Mouse (Mus musculus): ENCODE results near the gene Mrpl33. TPM values are rescaled to one million over a fixed set of nuclear protein-coding genes. Genes with fewer than 3 reads are reported as not detected.
A peak's percentile ranks its signal among the peaks of the same experiment; 100 is the strongest.

Gene Mrpl33
- total and polyA plus RNA-seq, 2 experiments from 2014 or later: 82.5 to 293 TPM

DNA sequence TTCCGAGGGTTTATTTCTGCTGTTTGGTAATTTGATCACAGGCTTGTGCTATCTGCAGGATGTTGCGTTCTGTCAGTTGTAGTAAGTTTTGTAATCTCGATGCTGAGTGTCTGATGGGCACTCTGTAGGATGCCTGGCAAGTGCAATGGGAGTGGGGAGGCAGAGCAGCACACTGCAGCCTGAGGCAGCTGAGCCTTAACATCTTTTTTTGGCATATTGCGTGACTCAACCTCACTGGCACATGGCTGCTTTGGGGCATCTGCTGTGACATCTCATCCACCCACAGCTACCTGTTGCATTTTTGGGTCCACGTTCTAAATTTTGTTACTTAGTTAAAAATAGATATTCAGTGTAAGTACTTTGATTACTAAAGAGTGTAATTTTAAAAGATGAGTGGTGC is 108.2 kb downstream of the Mrpl33 start:
- Histone ChIP-seq H3K9ac (replicated peaks; ENCODE audit: low read length) (no peak overlapping the region), H3K9me3 (ENCODE audit: low read length) (no peaks in the 10 kb centered on the region), H3K36me3 (ENCODE audit: insufficient read depth, low read length) (no peaks in the 10 kb centered on the region; the same call in 1 of the 2 replicates), H3K4me3 (ENCODE audit: low read length) (no peak overlapping the region), H3K4me1 (ENCODE audit: insufficient read depth, low read length) (no peaks in the 10 kb centered on the region), H3K27me3 (ENCODE audit: insufficient read depth, low read length) (no peaks in the 10 kb centered on the region), H3K27ac (no peak overlapping the region), H3K4me2 (ENCODE audit: low read depth, low read length) (no peak overlapping the region)
- no peak for ATAC-seq
- no peak for DNase-seq (ENCODE audit: low spot score)
- TF ChIP-seq CTCF (IDR thresholded peaks at IDR 0.05; ENCODE audit: low read depth): no peak
- WGBS: 89% methylated on average over 5 of the region's 5 CpGs

- H3K4me2 ChIP-seq (ENCODE audit: low read depth, low read length): no peak overlapping the region
- H3K36me3 ChIP-seq (ENCODE audit: insufficient read depth, low read length): no peaks in the 10 kb centered on the region; the same call in 1 of the 2 replicates
- WGBS: 87% methylated on average over 4 of the region's 4 CpGs
- no peak for TF ChIP-seq CTCF (IDR thresholded peaks at IDR 0.05; ENCODE audit: low read depth)
- no peak overlapping the region for H3K9ac ChIP-seq (replicated peaks; ENCODE audit: low read length)
- H3K4me1 ChIP-seq (ENCODE audit: insufficient read depth, low read length): no peaks in the 10 kb centered on the region
- H3K9me3 ChIP-seq (ENCODE audit: low read length): no peaks in the 10 kb centered on the region
- no peak overlapping the region for H3K27ac ChIP-seq
- ATAC-seq (no peak), DNase-seq (ENCODE audit: low spot score) (no peak)
- no peaks in the 10 kb centered on the region for H3K27me3 ChIP-seq (ENCODE audit: insufficient read depth, low read length)
- H3K4me3 ChIP-seq (ENCODE audit: low read length): no peak overlapping the region
These were observed 110.1 kb downstream of the Mrpl33 start for GRCm38 (mm10) chr5:31706826-31707225.

DNA sequence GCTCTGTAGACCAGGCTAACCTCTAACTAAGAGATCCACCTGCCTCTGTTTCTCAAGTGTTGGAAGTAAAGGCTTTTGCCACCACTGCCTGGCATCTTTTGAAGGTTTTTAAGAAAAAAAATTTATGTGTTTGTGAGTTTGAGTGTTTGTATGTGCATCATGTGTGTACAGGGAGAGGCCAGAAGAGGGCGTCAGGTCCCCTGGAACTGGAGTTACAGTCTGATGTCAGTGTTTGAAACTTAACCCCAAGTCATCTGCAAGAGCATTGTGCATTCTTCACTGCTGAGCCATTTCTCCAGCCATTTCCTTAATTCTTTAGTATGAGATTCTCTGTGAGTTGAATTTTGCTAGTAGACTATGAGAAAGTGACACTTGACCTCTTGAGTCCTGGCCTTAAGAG is 112.7 kb downstream of the Mrpl33 start:
- Histone ChIP-seq H3K4me2 (ENCODE audit: low read depth, low read length) (no peak overlapping the region), H3K4me3 (ENCODE audit: low read length) (no peak overlapping the region), H3K27me3 (ENCODE audit: insufficient read depth, low read length) (no peaks in the 10 kb centered on the region), H3K9me3 (ENCODE audit: low read length) (no peaks in the 10 kb centered on the region), H3K36me3 (ENCODE audit: insufficient read depth, low read length) (no peaks in the 10 kb centered on the region), H3K9ac (replicated peaks; ENCODE audit: low read length) (no peak overlapping the region), H3K27ac (no peak overlapping the region), H3K4me1 (ENCODE audit: insufficient read depth, low read length) (no peaks in the 10 kb centered on the region)
- TF ChIP-seq CTCF (IDR thresholded peaks at IDR 0.05; ENCODE audit: low read depth): peak; percentile 18
- no peak for DNase-seq (ENCODE audit: low spot score)
- no peak for ATAC-seq
- WGBS: 70% methylated on average over 1 of the region's 1 CpGs

- H3K4me1 ChIP-seq (ENCODE audit: insufficient read depth, low read length): no peaks in the 10 kb centered on the region
- H3K9ac ChIP-seq (replicated peaks; ENCODE audit: low read length): no peak overlapping the region
- TF ChIP-seq CTCF (IDR thresholded peaks at IDR 0.05; ENCODE audit: low read depth): no peak
- no peak overlapping the region for H3K27ac ChIP-seq
- ATAC-seq (no peak), DNase-seq (ENCODE audit: low spot score) (no peak)
- no peak overlapping the region for H3K4me3 ChIP-seq (ENCODE audit: low read length)
- H3K9me3 ChIP-seq (ENCODE audit: low read length): no peaks in the 10 kb centered on the region
- no peak overlapping the region for H3K4me2 ChIP-seq (ENCODE audit: low read depth, low read length)
- 90% methylated on average over 2 of the region's 2 CpGs for WGBS
- no peaks in the 10 kb centered on the region for H3K27me3 ChIP-seq (ENCODE audit: insufficient read depth, low read length)
- no peaks in the 10 kb centered on the region for H3K36me3 ChIP-seq (ENCODE audit: insufficient read depth, low read length)
These were observed 116.6 kb downstream of the Mrpl33 start for GRCm38 (mm10) chr5:31713280-31713711.

- 78% methylated on average over 5 of the region's 5 CpGs for WGBS
- no peaks in the 10 kb centered on the region for H3K27me3 ChIP-seq (ENCODE audit: insufficient read depth, low read length)
- H3K4me2 ChIP-seq (ENCODE audit: low read depth, low read length): no peak overlapping the region
- ATAC-seq (no peak), DNase-seq (ENCODE audit: low spot score) (no peak)
- H3K9ac ChIP-seq (replicated peaks; ENCODE audit: low read length): no peak overlapping the region
- no peak overlapping the region for H3K4me3 ChIP-seq (ENCODE audit: low read length)
- TF ChIP-seq CTCF (IDR thresholded peaks at IDR 0.05; ENCODE audit: low read depth): no peak
- no peaks in the 10 kb centered on the region for H3K4me1 ChIP-seq (ENCODE audit: insufficient read depth, low read length)
- H3K9me3 ChIP-seq (ENCODE audit: low read length): no peaks in the 10 kb centered on the region
- no peaks in the 10 kb centered on the region for H3K36me3 ChIP-seq (ENCODE audit: insufficient read depth, low read length)
- H3K27ac ChIP-seq: no peak overlapping the region
These were observed 117.1 kb downstream of the Mrpl33 start for GRCm38 (mm10) chr5:31713841-31714264.

Small RNA genes lying within 50 kb of the gene (microRNA-seq; reads per million reads assigned to microRNA genes)
- gene Mir3473e: 0 reads per million in 2 experiments

Other genes with a start within 250 kb of the Mrpl33 start
- 55.0 and 61.8 TPM in 2 replicates for gene Zfp512, start 144.5 kb upstream of the Mrpl33 start, total RNA-seq (2014; rRNA removed)
- 70.9 and 73.9 TPM in 2 replicates for gene Zfp512, start 144.5 kb upstream of the Mrpl33 start, polyA plus RNA-seq (2015; fragmentation: Nextera tagmentation; extraction: Ambion mirVana)
- gene 4930548H24Rik, start 111.2 kb upstream of the Mrpl33 start, total RNA-seq (2014; rRNA removed): 0.21 and 0.40 TPM in 2 replicates
- gene 4930548H24Rik, start 111.2 kb upstream of the Mrpl33 start, polyA plus RNA-seq (2015; fragmentation: Nextera tagmentation; extraction: Ambion mirVana): 0.18 TPM in 1 of 2 replicates, not detected in the other
- gene Gpn1, start 102.2 kb upstream of the Mrpl33 start, total RNA-seq (2014; rRNA removed): 30.9 and 42.4 TPM in 2 replicates
- 69.2 and 70.2 TPM in 2 replicates for gene Gpn1, start 102.2 kb upstream of the Mrpl33 start, polyA plus RNA-seq (2015; fragmentation: Nextera tagmentation; extraction: Ambion mirVana)
- 38.0 and 43.4 TPM in 2 replicates for gene Slc4a1ap, start 69.9 kb upstream of the Mrpl33 start, total RNA-seq (2014; rRNA removed)
- gene Slc4a1ap, start 69.9 kb upstream of the Mrpl33 start, polyA plus RNA-seq (2015; fragmentation: Nextera tagmentation; extraction: Ambion mirVana): 32.0 and 32.5 TPM in 2 replicates
- 24.1 and 25.6 TPM in 2 replicates for gene Supt7l, start 69.1 kb upstream of the Mrpl33 start, total RNA-seq (2014; rRNA removed)
- gene Supt7l, start 69.1 kb upstream of the Mrpl33 start, polyA plus RNA-seq (2015; fragmentation: Nextera tagmentation; extraction: Ambion mirVana): 20.5 and 21.9 TPM in 2 replicates
- 0.47 and 1.6 TPM in 2 replicates for gene Rbks, start 100.7 kb downstream of the Mrpl33 start, total RNA-seq (2014; rRNA removed)
- gene Rbks, start 100.7 kb downstream of the Mrpl33 start, polyA plus RNA-seq (2015; fragmentation: Nextera tagmentation; extraction: Ambion mirVana): 2.4 and 3.2 TPM in 2 replicates
- gene Babam2, start 100.7 kb downstream of the Mrpl33 start, total RNA-seq (2014; rRNA removed): 31.2 and 31.5 TPM in 2 replicates
- 62.5 and 66.2 TPM in 2 replicates for gene Babam2, start 100.7 kb downstream of the Mrpl33 start, polyA plus RNA-seq (2015; fragmentation: Nextera tagmentation; extraction: Ambion mirVana)